Mouse (Mus musculus) heart, adult 2 months (tissue): ENCODE results near the gene Klb. TPM values are rescaled to one million over a fixed set of nuclear protein-coding genes. Genes with fewer than 3 reads are reported as not detected.
"Not testable (repeated sequence)": the region's sequence is repeated elsewhere in the genome, so short reads cannot be mapped to it uniquely, and the experiment has no call there.

Source experiments
- DNase-seq, 2 experiments: peaks; one replicate each; pipeline ENCODE4 v3.0.0; 2021
- H3K27ac ChIP-seq: fragments of 200-600 bp; 2 replicates; pipeline ENCODE4 v1.8.1; 2022
- H3K27me3 ChIP-seq: fragments of 200-500 bp; 2 replicates; pipeline ENCODE4 v1.6.1; 2012; ENCODE audit warnings: mild to moderate bottlenecking, low read length, inconsistent platforms, mixed read lengths; ENCODE audit not compliant: control insufficient read depth, insufficient read depth
- H3K36me3 ChIP-seq: fragments of 200-500 bp; 2 replicates; pipeline ENCODE4 v1.6.1; 2012; ENCODE audit warnings: low read length, inconsistent platforms; ENCODE audit not compliant: control insufficient read depth, insufficient read depth
- H3K4me1 ChIP-seq: fragments of 200-500 bp; 2 replicates; pipeline ENCODE4 v1.6.1; 2011; ENCODE audit warnings: low read length; ENCODE audit not compliant: control insufficient read depth, insufficient read depth
- H3K4me3 ChIP-seq: fragments of 200-600 bp; 2 replicates; pipeline ENCODE4 v1.8.1; 2022
- H3K79me2 ChIP-seq: fragments of 200-500 bp; replicated peaks from 2 replicates; pipeline ENCODE4 v1.6.1; 2012; ENCODE audit warnings: mild to moderate bottlenecking, inconsistent platforms, low read length, moderate library complexity, mixed read lengths; ENCODE audit not compliant: control insufficient read depth, insufficient read depth
- H3K9ac ChIP-seq: fragments of 200-500 bp; 2 replicates; pipeline ENCODE4 v1.6.1; 2012; ENCODE audit warnings: low read depth, mild to moderate bottlenecking, control low read depth, inconsistent platforms, low read length, mixed read lengths
- CTCF ChIP-seq: fragments of 200-600 bp; IDR thresholded peaks from 2 replicates; pipeline ENCODE4 v1.8.1; 2022; ENCODE audit warnings: antibody characterized with exemption, mild to moderate bottlenecking, moderate library complexity
- EP300 ChIP-seq: fragments of 200-500 bp; IDR thresholded peaks from 2 replicates; pipeline ENCODE4 v1.6.1; 2011; ENCODE audit warnings: low read depth, low read length, control low read depth; ENCODE audit not compliant: insufficient read depth
- POLR2A ChIP-seq: fragments of 200-500 bp; IDR thresholded peaks from 2 replicates; pipeline ENCODE4 v1.6.1; 2011; ENCODE audit warnings: mild to moderate bottlenecking, low read depth, low read length, control low read depth; ENCODE audit not compliant: insufficient read depth
- WGBS: fragments of 180-500 bp; shearing (Covaris S2); methylation state at CpG from one replicate; pipeline ENCODE4 v1.1.7; 2018; 5-methylcytosine and 5-hydroxymethylcytosine counted together
- intact Hi-C: fragments of 180-260 bp; cut with DNase I; formaldehyde crosslinking; loops from one replicate; pipeline ENCODE4 v1.15.1; 2025
- long read RNA-seq: library from polyadenylated mRNA; stranded (forward); transcript quantifications from one replicate; pipeline ENCODE4 v2.0.0, GENCODE M21; 2021
- polyA plus RNA-seq: library from polyadenylated mRNA; depleted of rRNA; stranded (reverse); fragments of >200 nt; gene quantifications from 2 replicates; pipeline ENCODE4 v1.2.3, GENCODE M21; 2012; rRNA removed
- total RNA-seq, 2 experiments: library from RNA; stranded (reverse); gene quantifications; 2 replicates each; pipeline ENCODE4 v1.2.3; 2021

The Klb gene
- total RNA-seq: under 1 TPM; 0.08 to 0.34 TPM
- polyA plus RNA-seq: 0.91 and 1.1 TPM in 2 replicates
- long read RNA-seq, partial matches to known transcripts: 0 of 1 reads
- long read RNA-seq, other reads (novel, unspliced or antisense): 1 of 1 reads

- no peak within 1 kb of the TSS for H3K27ac ChIP-seq
- H3K4me3 ChIP-seq: no peak within 1 kb of the TSS
- no peaks in the 10 kb centered on the region for H3K27me3 ChIP-seq
- no peak within 1 kb of the TSS for H3K9ac ChIP-seq
- WGBS: 38% methylated on average over 15 of the region's 15 CpGs
- intact Hi-C loops: no loop called here
- TF ChIP-seq POLR2A: no peak
- no peak for TF ChIP-seq CTCF
- no peak for TF ChIP-seq EP300
- no peaks in the 10 kb centered on the region; the same call in 1 of the 2 replicates for H3K4me1 ChIP-seq
- no peak for DNase-seq
- H3K36me3 ChIP-seq: no peaks in the 10 kb centered on the region
- no peaks in the 10 kb centered on the region for H3K79me2 ChIP-seq
Measured at GRCm38 (mm10) chr5:65348168-65348567, at the start of gene Klb. Gene Klb (plus strand): TSS chr5:65348314.

- H3K36me3 ChIP-seq, H3K4me3 ChIP-seq, H3K9ac ChIP-seq, H3K79me2 ChIP-seq, H3K27ac ChIP-seq, H3K27me3 ChIP-seq, H3K4me1 ChIP-seq, intact Hi-C loops, DNase-seq: not testable (repeated sequence)
- 92% methylated on average over 1 of the region's 1 CpGs for WGBS
Measured at GRCm38 (mm10) chr5:65299623-65300022, 48.5 kb upstream of the Klb start.

- no peak for DNase-seq
Measured at GRCm38 (mm10) chr5:65300121-65300520, 48.0 kb upstream of the Klb start.

GRCm38 (mm10) chr5:65305516-65305915 lies 42.6 kb upstream of the Klb start:
- no peak for DNase-seq
- TF ChIP-seq EP300 (no peak), POLR2A (no peak), CTCF (no peak)
- H3K4me1 ChIP-seq: no peaks in the 10 kb centered on the region
- WGBS: 79% methylated on average over 9 of the region's 9 CpGs
- no peak overlapping the region for H3K4me3 ChIP-seq
- intact Hi-C loops: no loop called here
- no peak overlapping the region for H3K27ac ChIP-seq
- H3K27me3 ChIP-seq: no peaks in the 10 kb centered on the region
- no peaks in the 10 kb centered on the region for H3K36me3 ChIP-seq
- H3K9ac ChIP-seq: no peak overlapping the region
- H3K79me2 ChIP-seq: no peaks in the 10 kb centered on the region

More at GRCm38 (mm10) chr5:65300121-65300520, 48.0 kb upstream of the Klb start:
- intact Hi-C loops: no loop called here
- Histone ChIP-seq H3K79me2 (no peaks in the 10 kb centered on the region), H3K4me3 (no peak overlapping the region), H3K36me3 (no peaks in the 10 kb centered on the region), H3K27ac (no peak overlapping the region), H3K9ac (no peak overlapping the region), H3K4me1 (no peaks in the 10 kb centered on the region), H3K27me3 (no peaks in the 10 kb centered on the region)
- WGBS: 95% methylated on average over 9 of the region's 9 CpGs
- no peak for TF ChIP-seq EP300
- no peak for TF ChIP-seq CTCF
- no peak for TF ChIP-seq POLR2A

- Histone ChIP-seq H3K79me2 (no peaks in the 10 kb centered on the region), H3K4me3 (no peak overlapping the region), H3K27ac (no peak overlapping the region), H3K36me3 (no peaks in the 10 kb centered on the region), H3K4me1 (no peaks in the 10 kb centered on the region), H3K9ac (no peak overlapping the region), H3K27me3 (no peaks in the 10 kb centered on the region)
- no peak for TF ChIP-seq EP300
- no peak for TF ChIP-seq POLR2A
- no peak for TF ChIP-seq CTCF
- no peak for DNase-seq
- 92% methylated on average over 7 of the region's 7 CpGs for WGBS
- intact Hi-C loops: no loop called here
Measured at GRCm38 (mm10) chr5:65308208-65308607, 39.9 kb upstream of the Klb start.

GRCm38 (mm10) chr5:65308866-65309265 lies 39.2 kb upstream of the Klb start:
- intact Hi-C loops: no loop called here
- H3K27ac ChIP-seq: no peak overlapping the region
- TF ChIP-seq CTCF (no peak), EP300 (no peak), POLR2A (no peak)
- DNase-seq: no peak
- 86% methylated on average over 3 of the region's 3 CpGs for WGBS
- H3K79me2 ChIP-seq: no peaks in the 10 kb centered on the region
- H3K4me3 ChIP-seq: no peak overlapping the region
- H3K9ac ChIP-seq: no peak overlapping the region
- H3K36me3 ChIP-seq: no peaks in the 10 kb centered on the region
- no peaks in the 10 kb centered on the region for H3K4me1 ChIP-seq
- H3K27me3 ChIP-seq: no peaks in the 10 kb centered on the region

GRCm38 (mm10) chr5:65319176-65319575 lies 28.9 kb upstream of the Klb start:
- 82% methylated on average over 9 of the region's 9 CpGs for WGBS

More at GRCm38 (mm10) chr5:65319176-65319575, 28.9 kb upstream of the Klb start:
- Histone ChIP-seq H3K27ac (no peak overlapping the region), H3K4me1 (no peaks in the 10 kb centered on the region), H3K36me3 (no peaks in the 10 kb centered on the region; the same call in 1 of the 2 replicates), H3K79me2 (0 out of 2 replicates have a peak, but pooled peaks cover 2% of the 10 kb centered on the region), H3K4me3 (no peak overlapping the region), H3K27me3 (no peaks in the 10 kb centered on the region), H3K9ac (no peak overlapping the region)
- intact Hi-C loops: no loop called here
- TF ChIP-seq POLR2A: no peak
- no peak for TF ChIP-seq EP300
- no peak for TF ChIP-seq CTCF
- no peak for DNase-seq
